Mouse (Mus musculus) forebrain, embryonic 12.5 days (tissue): Measurements from ENCODE around the gene Gm14409. TPM values are rescaled to one million over a fixed set of nuclear protein-coding genes. Genes with fewer than 3 reads are reported as not detected.
"Not testable (repeated sequence)": the region's sequence is repeated elsewhere in the genome, so short reads cannot be mapped to it uniquely, and the experiment has no call there.

Experiments
- ATAC-seq: fragments of 200-750 bp; cut with Nextera tagmentation; 2 replicates; pipeline ENCODE4 v1.8.0; 2017; ENCODE audit warnings: moderate TSS enrichment; ENCODE audit not compliant: low FRiP score
- H3K27ac ChIP-seq: fragments of 300-500 bp; sonication (generic); 2 replicates; pipeline ENCODE4 v1.5.1; 2016; ENCODE audit warnings: mild to moderate bottlenecking
- H3K27me3 ChIP-seq: fragments of 300-500 bp; sonication (generic); 2 replicates; pipeline ENCODE4 v1.6.1; 2016; ENCODE audit warnings: mild to moderate bottlenecking
- H3K36me3 ChIP-seq: fragments of 300-500 bp; sonication (generic); replicated peaks from 2 replicates; pipeline ENCODE4 v1.6.1; 2016; ENCODE audit warnings: mild to moderate bottlenecking
- H3K4me1 ChIP-seq: fragments of 300-500 bp; sonication (generic); 2 replicates; pipeline ENCODE4 v1.6.1; 2016
- H3K4me2 ChIP-seq: fragments of 300-500 bp; sonication (generic); 2 replicates; pipeline ENCODE4 v1.6.1; 2016; ENCODE audit warnings: mild to moderate bottlenecking, moderate library complexity
- H3K4me3 ChIP-seq: fragments of 300-500 bp; sonication (generic); replicated peaks from 2 replicates; pipeline ENCODE4 v1.5.1; 2016; ENCODE audit warnings: mild to moderate bottlenecking
- H3K9ac ChIP-seq: fragments of 300-500 bp; sonication (generic); 2 replicates; pipeline ENCODE4 v1.6.1; 2016; ENCODE audit warnings: mild to moderate bottlenecking
- H3K9me3 ChIP-seq: fragments of 300-500 bp; sonication (generic); 2 replicates; pipeline ENCODE4 v1.6.1; 2016
- WGBS: fragments of 180-500 bp; shearing (Covaris S2); methylation state at CpG from one replicate; pipeline ENCODE4 v1.1.7; 2016; 5-methylcytosine and 5-hydroxymethylcytosine counted together
- polyA plus RNA-seq: library from polyadenylated mRNA; unstranded; fragments of >200 nt; fragmentation: Nextera tagmentation; extraction: Ambion mirVana; gene quantifications from 2 replicates; pipeline ENCODE4 v1.2.1, GENCODE M21; 2016

The Gm14409 gene
- polyA plus RNA-seq = not detected in 2 replicates

GRCm38 (mm10) chr2:177266936-177267335 is at the start of gene Gm14409:
TSS of gene Gm14409 (minus strand) at chr2:177267036.
- H3K9me3 ChIP-seq, ATAC-seq, H3K4me3 ChIP-seq, H3K4me1 ChIP-seq, H3K36me3 ChIP-seq, H3K9ac ChIP-seq, H3K27me3 ChIP-seq, H3K4me2 ChIP-seq, H3K27ac ChIP-seq: not testable (repeated sequence)
- WGBS = no CpG with 5 or more reads among the region's 2 CpGs

DNA sequence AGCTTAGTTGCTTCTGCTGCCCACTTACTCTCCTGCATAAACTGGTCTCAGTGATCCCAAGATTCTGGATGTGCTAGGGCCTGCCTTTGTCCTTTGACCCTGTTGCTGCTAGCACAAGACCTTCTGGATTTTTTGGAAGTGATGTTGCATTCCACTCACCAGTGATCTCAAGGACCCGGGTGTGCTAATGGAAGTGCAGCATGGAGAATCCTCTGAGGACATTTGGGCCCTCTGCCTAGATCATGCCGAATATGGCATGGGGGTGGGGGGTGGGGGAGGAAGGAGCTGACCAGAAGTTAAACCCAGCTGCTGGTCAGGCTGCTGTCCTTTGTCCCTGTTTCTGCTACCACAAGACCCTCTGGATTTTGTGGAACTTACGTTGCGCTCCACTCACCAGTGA is 42.8 kb upstream of the Gm14409 start:
- not testable (repeated sequence) for ATAC-seq, H3K4me2 ChIP-seq, H3K36me3 ChIP-seq, H3K9ac ChIP-seq, H3K4me1 ChIP-seq, H3K27me3 ChIP-seq, H3K9me3 ChIP-seq, H3K27ac ChIP-seq, H3K4me3 ChIP-seq
- 90% methylated on average over 4 of the region's 4 CpGs for WGBS

DNA sequence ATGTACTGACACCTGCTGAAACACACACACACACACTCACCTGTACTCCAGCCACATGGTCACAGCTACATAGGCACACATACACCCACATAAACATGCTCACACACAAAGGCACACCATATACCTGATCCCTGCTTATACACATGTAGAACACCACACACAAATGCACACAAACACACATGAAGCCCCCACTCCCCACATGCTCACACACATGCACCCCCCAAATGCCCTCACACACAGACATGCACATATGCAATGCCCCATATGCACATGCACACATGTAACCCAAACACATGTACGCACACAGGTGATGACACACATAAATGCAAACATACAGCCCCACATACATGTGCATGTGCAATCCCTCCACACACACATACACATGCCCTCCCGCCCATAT is 38.1 kb upstream of the Gm14409 start:
- not testable (repeated sequence) for H3K9ac ChIP-seq, H3K4me1 ChIP-seq, ATAC-seq, H3K9me3 ChIP-seq, H3K4me2 ChIP-seq, H3K27me3 ChIP-seq, H3K4me3 ChIP-seq, H3K36me3 ChIP-seq, H3K27ac ChIP-seq
- no CpG with 5 or more reads among the region's 2 CpGs for WGBS

DNA sequence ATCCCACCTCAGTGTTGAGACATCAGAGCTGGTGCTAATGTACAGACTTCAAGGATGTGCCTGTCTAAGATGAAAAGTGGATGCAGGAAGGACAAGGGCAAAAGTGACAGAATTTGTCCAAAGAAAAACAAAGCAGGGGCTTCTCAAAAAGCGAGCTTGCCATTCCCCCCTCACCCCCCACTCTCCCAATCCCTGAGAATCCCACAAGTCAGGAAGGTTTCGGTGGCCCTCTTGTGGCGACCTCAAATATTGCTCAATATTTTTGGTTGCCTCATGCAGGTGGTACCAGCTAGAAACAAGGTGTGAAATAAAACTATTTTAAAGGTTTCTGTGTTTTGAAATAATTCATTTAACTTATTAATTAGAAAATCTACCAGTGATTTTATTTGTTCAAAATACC is 16.9 kb upstream of the Gm14409 start:
- WGBS = 36% methylated on average over 3 of the region's 3 CpGs
- H3K4me1 ChIP-seq, H3K36me3 ChIP-seq, H3K9me3 ChIP-seq, H3K4me3 ChIP-seq, H3K27me3 ChIP-seq, H3K4me2 ChIP-seq, ATAC-seq, H3K27ac ChIP-seq, H3K9ac ChIP-seq: not testable (repeated sequence)

GRCm38 (mm10) chr2:177277754-177278153 is 10.9 kb upstream of the Gm14409 start:
- not testable (repeated sequence) for H3K27me3 ChIP-seq, H3K27ac ChIP-seq, ATAC-seq, H3K4me2 ChIP-seq, H3K9me3 ChIP-seq, H3K4me1 ChIP-seq, H3K9ac ChIP-seq, H3K4me3 ChIP-seq, H3K36me3 ChIP-seq
- WGBS = 86% methylated on average over 2 of the region's 2 CpGs

- not testable (repeated sequence) for H3K4me3 ChIP-seq, H3K36me3 ChIP-seq, ATAC-seq, H3K27ac ChIP-seq, H3K9ac ChIP-seq, H3K4me1 ChIP-seq, H3K9me3 ChIP-seq, H3K4me2 ChIP-seq, H3K27me3 ChIP-seq
- 90% methylated on average over 2 of the region's 2 CpGs for WGBS
These were observed 5.4 kb upstream of the Gm14409 start for GRCm38 (mm10) chr2:177272237-177272636.

DNA sequence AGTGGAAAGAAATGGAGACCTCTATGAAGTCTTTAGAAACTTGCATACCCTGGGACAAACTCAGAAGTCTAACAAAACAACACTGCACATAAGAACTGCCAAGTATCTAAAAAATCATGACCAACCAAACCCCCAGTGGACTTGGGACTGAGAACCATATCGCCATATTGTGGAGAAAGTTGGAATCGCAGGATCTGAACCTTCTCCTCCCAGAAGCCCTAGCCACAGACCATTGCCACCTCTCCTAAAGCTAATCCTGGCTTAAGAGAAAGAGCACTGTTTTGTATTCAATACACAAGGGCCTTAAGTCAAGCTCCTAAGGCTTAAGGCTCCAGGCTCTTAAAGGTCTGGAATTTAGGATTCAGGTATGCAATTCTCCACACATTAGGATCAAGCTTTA is 19.4 kb downstream of the Gm14409 start:
- 88% methylated on average over 2 of the region's 2 CpGs for WGBS
- H3K4me2 ChIP-seq, H3K9me3 ChIP-seq, H3K27ac ChIP-seq, H3K4me1 ChIP-seq, H3K4me3 ChIP-seq, H3K36me3 ChIP-seq, H3K9ac ChIP-seq, ATAC-seq, H3K27me3 ChIP-seq: not testable (repeated sequence)

DNA sequence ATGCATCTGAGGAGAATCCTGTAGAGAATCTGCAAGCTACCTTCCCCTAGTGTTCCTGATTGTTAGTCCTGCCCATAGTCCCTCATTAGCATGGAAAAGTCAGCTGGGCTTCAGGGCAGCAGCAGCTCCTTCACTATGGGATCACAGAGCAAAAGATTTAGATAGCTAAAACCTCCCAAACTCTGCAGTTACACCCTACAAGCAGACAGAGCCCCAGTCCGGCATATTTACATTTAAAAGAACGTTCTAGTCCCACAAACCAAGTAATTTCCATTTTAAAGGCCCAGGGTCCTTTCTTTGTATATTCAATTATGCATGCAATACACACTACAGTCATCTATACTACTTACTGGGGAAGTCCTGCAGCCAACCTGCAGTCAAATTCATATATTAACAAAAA is 36.4 kb downstream of the Gm14409 start:
- not testable (repeated sequence) for H3K4me3 ChIP-seq, H3K9me3 ChIP-seq, H3K27ac ChIP-seq, H3K27me3 ChIP-seq, ATAC-seq, H3K4me1 ChIP-seq, H3K36me3 ChIP-seq, H3K9ac ChIP-seq, H3K4me2 ChIP-seq
- 59% methylated on average over 2 of the region's 2 CpGs for WGBS

Other genes starting within 250 kb of the Gm14409 start
- not detected in 2 replicates for gene Gm14401, start 192.7 kb downstream of the Gm14409 start, polyA plus RNA-seq
- 26.5 and 29.5 TPM in 2 replicates for gene Gm14410, start 60.6 kb downstream of the Gm14409 start, polyA plus RNA-seq
- not detected in 2 replicates for gene Gm14412, start 57.3 kb upstream of the Gm14409 start, polyA plus RNA-seq
- 8.1 and 10.1 TPM in 2 replicates for gene Gm14418, start 131.3 kb upstream of the Gm14409 start, polyA plus RNA-seq
- gene Zfp970, start 197.7 kb upstream of the Gm14409 start, polyA plus RNA-seq = 10.6 and 12.7 TPM in 2 replicates
- gene Gm14403, start 231.2 kb upstream of the Gm14409 start, polyA plus RNA-seq = 4.1 and 4.4 TPM in 2 replicates